Mouse (Mus musculus) forebrain, embryonic 12.5 days (tissue): ENCODE results near the gene Islr2. TPM values are rescaled to one million over a fixed set of nuclear protein-coding genes. Genes with fewer than 3 reads are reported as not detected.

ENCODE experiments used
- ATAC-seq: fragments of 200-750 bp; cut with Nextera tagmentation; 2 replicates; pipeline ENCODE4 v1.8.0; 2017; ENCODE audit warnings: moderate TSS enrichment; ENCODE audit not compliant: low FRiP score
- H3K27ac ChIP-seq: fragments of 300-500 bp; sonication (generic); 2 replicates; pipeline ENCODE4 v1.5.1; 2016; ENCODE audit warnings: mild to moderate bottlenecking
- H3K27me3 ChIP-seq: fragments of 300-500 bp; sonication (generic); 2 replicates; pipeline ENCODE4 v1.6.1; 2016; ENCODE audit warnings: mild to moderate bottlenecking
- H3K36me3 ChIP-seq: fragments of 300-500 bp; sonication (generic); replicated peaks from 2 replicates; pipeline ENCODE4 v1.6.1; 2016; ENCODE audit warnings: mild to moderate bottlenecking
- H3K4me1 ChIP-seq: fragments of 300-500 bp; sonication (generic); 2 replicates; pipeline ENCODE4 v1.6.1; 2016
- H3K4me2 ChIP-seq: fragments of 300-500 bp; sonication (generic); 2 replicates; pipeline ENCODE4 v1.6.1; 2016; ENCODE audit warnings: mild to moderate bottlenecking, moderate library complexity
- H3K4me3 ChIP-seq: fragments of 300-500 bp; sonication (generic); replicated peaks from 2 replicates; pipeline ENCODE4 v1.5.1; 2016; ENCODE audit warnings: mild to moderate bottlenecking
- H3K9ac ChIP-seq: fragments of 300-500 bp; sonication (generic); 2 replicates; pipeline ENCODE4 v1.6.1; 2016; ENCODE audit warnings: mild to moderate bottlenecking
- H3K9me3 ChIP-seq: fragments of 300-500 bp; sonication (generic); 2 replicates; pipeline ENCODE4 v1.6.1; 2016
- WGBS: fragments of 180-500 bp; shearing (Covaris S2); methylation state at CpG from one replicate; pipeline ENCODE4 v1.1.7; 2016; 5-methylcytosine and 5-hydroxymethylcytosine counted together
- polyA plus RNA-seq: library from polyadenylated mRNA; unstranded; fragments of >200 nt; fragmentation: Nextera tagmentation; extraction: Ambion mirVana; gene quantifications from 2 replicates; pipeline ENCODE4 v1.2.1, GENCODE M21; 2016

Gene Islr2
- polyA plus RNA-seq, 1 experiment from 2014 or later = 60.8 TPM

DNA sequence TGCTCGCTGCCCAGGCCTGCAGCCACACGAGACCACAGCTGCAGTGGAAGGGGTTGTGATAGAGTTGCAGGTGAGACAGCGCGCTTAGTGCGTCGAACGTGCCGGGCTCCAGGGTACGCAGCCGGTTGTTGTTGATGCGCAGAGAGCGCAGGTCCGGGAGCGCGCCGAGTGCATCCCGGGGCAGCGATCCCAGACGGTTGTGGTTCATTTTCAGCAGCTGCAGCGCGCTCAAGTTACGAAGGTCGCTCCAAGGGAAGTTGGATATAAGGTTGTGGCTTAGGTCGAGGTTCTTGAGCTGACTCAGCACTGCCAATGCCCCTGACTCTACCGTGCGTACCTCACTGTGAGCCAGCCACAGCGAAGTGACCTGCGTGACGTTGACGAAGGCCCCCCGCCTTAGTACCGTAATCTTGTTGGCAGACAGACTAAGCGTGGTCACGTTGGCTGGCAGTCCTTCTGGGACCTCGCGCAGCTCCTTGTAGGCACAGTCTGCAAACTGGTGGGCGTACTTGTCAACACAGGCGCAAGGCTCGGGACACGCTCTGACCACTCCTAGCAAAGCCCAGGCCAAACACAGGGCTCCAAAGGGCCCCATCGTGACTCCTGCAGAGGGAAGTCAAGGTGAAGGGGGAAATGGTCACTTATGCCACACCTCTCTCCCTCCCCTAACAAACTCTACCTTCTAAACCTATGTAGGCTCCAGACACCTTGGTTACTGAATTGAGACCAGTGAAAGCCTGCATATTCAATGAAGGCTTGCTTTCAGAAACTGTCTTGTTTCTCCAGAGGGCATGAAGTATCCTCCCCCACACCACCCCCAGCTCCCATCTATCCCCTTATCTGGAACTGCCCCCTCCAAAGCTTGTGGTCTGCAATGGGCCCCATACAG is 4.5 kb downstream of the Islr2 start:
- peaks cover 83% of the 10 kb centered on the region for H3K4me1 ChIP-seq
- H3K27ac ChIP-seq = peak overlapping the region; percentile 91
- WGBS = 2% methylated on average over 41 of the region's 41 CpGs
- no peaks in the 10 kb centered on the region for H3K9me3 ChIP-seq
- peaks cover 92% of the 10 kb centered on the region for H3K27me3 ChIP-seq
- peak overlapping the region; percentile 43 for H3K4me3 ChIP-seq
- no peaks in the 10 kb centered on the region for H3K36me3 ChIP-seq
- peak overlapping the region; percentile 63 for H3K4me2 ChIP-seq
- ATAC-seq = no peak
- H3K9ac ChIP-seq = peak overlapping the region; percentile 69

DNA sequence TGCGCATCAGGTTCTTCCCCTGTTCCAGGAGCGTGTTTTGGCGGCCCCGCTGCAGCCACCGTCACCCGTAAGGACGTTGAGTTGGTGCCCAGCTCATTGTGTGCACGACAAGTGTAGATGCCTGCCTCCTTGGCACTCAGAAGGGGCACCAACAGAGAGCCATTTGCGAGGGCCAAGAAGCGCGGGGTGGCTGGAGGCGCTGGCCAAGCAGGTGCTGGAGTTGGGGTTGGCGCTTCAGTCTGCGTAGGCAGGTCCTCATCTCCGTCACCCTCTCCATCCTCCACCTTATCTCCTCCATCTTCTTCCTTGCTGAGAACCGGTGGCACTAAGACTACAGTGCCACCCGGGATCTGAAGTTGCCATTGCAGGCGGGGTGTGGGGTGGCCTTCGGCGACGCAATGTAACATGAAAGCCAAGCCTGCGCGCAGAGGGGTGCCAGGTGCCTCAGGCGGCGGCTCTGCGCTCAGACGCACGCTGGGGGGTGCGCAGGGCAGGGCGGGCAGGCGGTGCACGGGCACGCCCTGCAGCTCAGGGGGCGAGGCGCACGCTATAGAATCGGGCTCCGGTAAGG is 5.2 kb downstream of the Islr2 start:
- peak overlapping the region; percentile 91 for H3K27ac ChIP-seq
- H3K27me3 ChIP-seq = peaks cover 99% of the 10 kb centered on the region
- H3K4me1 ChIP-seq = peaks cover 86% of the 10 kb centered on the region
- no peaks in the 10 kb centered on the region for H3K36me3 ChIP-seq
- ATAC-seq = no peak
- H3K9me3 ChIP-seq = no peaks in the 10 kb centered on the region
- peak overlapping the region; percentile 63 for H3K4me2 ChIP-seq
- H3K4me3 ChIP-seq = peak overlapping the region; percentile 43
- WGBS = 3% methylated on average over 38 of the region's 38 CpGs
- peak overlapping the region; percentile 69 for H3K9ac ChIP-seq

DNA sequence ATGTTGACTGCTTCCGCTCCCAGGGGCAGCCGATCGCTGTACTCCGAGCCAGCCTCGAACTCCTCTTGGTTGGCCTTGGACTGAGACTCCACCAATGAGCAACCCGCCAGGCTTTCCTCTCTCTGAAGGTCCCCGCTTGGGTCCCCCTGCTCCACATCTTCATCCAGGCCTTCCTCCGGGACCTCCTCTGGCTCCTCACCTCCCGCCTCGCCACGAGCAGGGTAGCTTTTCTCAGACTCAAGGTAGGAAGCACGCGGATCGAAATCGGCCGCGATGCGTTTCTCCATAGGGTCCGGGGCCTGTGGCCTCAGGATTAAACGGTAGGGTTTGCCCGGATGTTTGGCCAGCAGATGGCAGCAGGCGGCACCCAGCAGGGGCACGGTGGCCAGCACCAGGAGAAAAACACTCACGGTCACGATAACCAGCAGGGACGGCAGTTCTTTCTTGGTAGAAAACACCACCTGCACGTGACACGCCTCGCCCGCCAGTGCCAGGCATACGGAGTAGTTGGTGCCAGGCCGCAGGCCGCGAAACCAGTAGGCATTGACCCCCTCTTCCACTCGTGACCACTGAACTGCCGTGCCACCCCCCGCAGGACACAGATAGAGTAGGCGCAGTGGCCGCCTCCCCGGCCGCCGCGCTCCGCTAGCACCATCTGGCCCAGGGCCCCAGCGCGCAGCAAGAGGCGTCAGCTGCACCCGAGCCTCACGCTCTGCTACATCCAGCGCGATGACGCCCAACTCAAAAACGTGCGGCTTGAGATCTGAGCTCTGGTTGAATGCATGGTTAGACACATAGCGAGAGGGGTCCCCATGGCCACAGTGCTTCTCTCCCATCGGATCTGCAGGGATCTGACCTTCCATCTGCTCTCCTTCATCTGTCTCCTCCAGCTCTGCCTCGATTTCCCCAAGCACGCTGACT is 6.1 kb downstream of the Islr2 start:
- no peaks in the 10 kb centered on the region for H3K9me3 ChIP-seq
- peak overlapping the region; percentile 91 for H3K27ac ChIP-seq
- peaks cover 77% of the 10 kb centered on the region for H3K4me1 ChIP-seq
- ATAC-seq = peak; percentile 28; the same call in 1 of the 2 replicates
- peak overlapping the region; percentile 63 for H3K4me2 ChIP-seq
- no peaks in the 10 kb centered on the region for H3K36me3 ChIP-seq
- H3K27me3 ChIP-seq = peaks cover 92% of the 10 kb centered on the region
- H3K9ac ChIP-seq = peak overlapping the region; percentile 69
- peak overlapping the region; percentile 43 for H3K4me3 ChIP-seq
- 2% methylated on average over 58 of the region's 58 CpGs for WGBS

- H3K4me1 ChIP-seq = peaks cover 66% of the 10 kb centered on the region
- 4% methylated on average over 46 of the region's 46 CpGs for WGBS
- H3K36me3 ChIP-seq = no peaks in the 10 kb centered on the region
- ATAC-seq = no peak
- peak overlapping the region; percentile 63 for H3K4me2 ChIP-seq
- no peaks in the 10 kb centered on the region for H3K9me3 ChIP-seq
- H3K27ac ChIP-seq = peak overlapping the region; percentile 91
- H3K4me3 ChIP-seq = peak overlapping the region; percentile 43
- peaks cover 80% of the 10 kb centered on the region for H3K27me3 ChIP-seq
- H3K9ac ChIP-seq = peak overlapping the region; percentile 69
Observed at GRCm38 (mm10) chr9:58196610-58197567, 7.2 kb downstream of the Islr2 start.

- Histone ChIP-seq H3K9ac (peak overlapping the region; percentile 69), H3K4me2 (peak overlapping the region; percentile 63), H3K9me3 (no peaks in the 10 kb centered on the region), H3K27ac (peak overlapping the region; percentile 91), H3K4me1 (peaks cover 58% of the 10 kb centered on the region), H3K4me3 (peak overlapping the region; percentile 43), H3K27me3 (peaks cover 73% of the 10 kb centered on the region), H3K36me3 (no peaks in the 10 kb centered on the region)
- no peak for ATAC-seq
- 5% methylated on average over 14 of the region's 14 CpGs for WGBS
Observed at GRCm38 (mm10) chr9:58196141-58196540, 8.0 kb downstream of the Islr2 start.

- Histone ChIP-seq H3K27me3 (peaks cover 68% of the 10 kb centered on the region), H3K4me2 (peak overlapping the region; percentile 63), H3K4me1 (peaks cover 55% of the 10 kb centered on the region), H3K4me3 (peak overlapping the region; percentile 43), H3K9ac (peak overlapping the region; percentile 69), H3K9me3 (no peaks in the 10 kb centered on the region), H3K27ac (peak overlapping the region; percentile 91), H3K36me3 (no peaks in the 10 kb centered on the region)
- no peak for ATAC-seq
- WGBS = 13% methylated on average over 1 of the region's 1 CpGs
Observed at GRCm38 (mm10) chr9:58195671-58196070, 8.4 kb downstream of the Islr2 start.

DNA sequence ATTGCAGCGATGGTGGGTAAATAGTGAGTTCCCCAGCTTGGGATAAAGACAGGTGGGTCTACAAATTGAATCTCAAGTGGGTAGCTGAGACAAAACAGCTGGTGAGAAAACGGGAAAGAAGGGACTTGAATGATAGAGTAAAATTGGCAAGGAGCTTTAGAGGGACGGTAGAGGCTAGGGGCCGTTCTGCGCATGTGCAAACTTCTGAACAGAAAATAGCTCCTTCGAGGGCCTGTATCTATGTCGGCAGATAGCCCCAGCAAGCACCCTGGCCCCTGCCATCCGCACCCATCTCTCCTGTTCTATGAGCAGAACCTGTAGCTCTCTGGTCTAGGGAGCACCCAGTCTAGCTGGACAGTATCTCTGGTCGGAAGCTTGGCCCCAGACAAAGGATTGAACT is 9.9 kb downstream of the Islr2 start:
- H3K36me3 ChIP-seq = no peaks in the 10 kb centered on the region
- 58% methylated on average over 9 of the region's 9 CpGs for whole genome bisulfite sequencing
- H3K27me3 ChIP-seq = peaks cover 54% of the 10 kb centered on the region
- peak overlapping the region; percentile 8; the same call in 1 of the 2 replicates for H3K4me2 ChIP-seq
- H3K4me3 ChIP-seq = no peak overlapping the region
- no peaks in the 10 kb centered on the region for H3K9me3 ChIP-seq
- 0 out of 2 replicates have a peak overlapping the region, but pooled peaks have one; percentile 91 for H3K27ac ChIP-seq
- ATAC-seq = no peak
- peaks cover 45% of the 10 kb centered on the region for H3K4me1 ChIP-seq
- H3K9ac ChIP-seq = no peak overlapping the region

- Histone ChIP-seq H3K4me2 (no peak overlapping the region), H3K27ac (no peak overlapping the region), H3K9ac (no peak overlapping the region), H3K4me1 (peaks cover 9% of the 10 kb centered on the region), H3K4me3 (no peak overlapping the region), H3K36me3 (no peaks in the 10 kb centered on the region), H3K27me3 (no peaks in the 10 kb centered on the region), H3K9me3 (no peaks in the 10 kb centered on the region)
- 65% methylated on average over 6 of the region's 6 CpGs for WGBS
- ATAC-seq = no peak
Observed at GRCm38 (mm10) chr9:58184456-58184855, 19.7 kb downstream of the Islr2 start.

GRCm38 (mm10) chr9:58179390-58179789 is 24.7 kb downstream of the Islr2 start:
- WGBS = 86% methylated on average over 2 of the region's 2 CpGs
- ATAC-seq = no peak
- Histone ChIP-seq H3K4me2 (no peak overlapping the region), H3K9me3 (no peaks in the 10 kb centered on the region), H3K9ac (no peak overlapping the region), H3K27ac (no peak overlapping the region), H3K4me1 (peaks cover 12% of the 10 kb centered on the region), H3K4me3 (no peak overlapping the region), H3K27me3 (no peaks in the 10 kb centered on the region), H3K36me3 (no peaks in the 10 kb centered on the region)

- Histone ChIP-seq H3K9ac (no peak overlapping the region), H3K4me2 (no peak overlapping the region), H3K4me1 (peaks cover 11% of the 10 kb centered on the region), H3K27ac (no peak overlapping the region), H3K27me3 (no peaks in the 10 kb centered on the region), H3K4me3 (no peak overlapping the region), H3K9me3 (no peaks in the 10 kb centered on the region), H3K36me3 (no peaks in the 10 kb centered on the region)
- WGBS = 68% methylated on average over 4 of the region's 4 CpGs
- ATAC-seq = no peak
Observed at GRCm38 (mm10) chr9:58177165-58177564, 27.0 kb downstream of the Islr2 start.
